Mouse (Mus musculus): ENCODE measurements at regions not wholly inside any gene's neighbourhood (a gene's known extent, or its start where the extent isn't known, plus 50 kb on each side); places are given as distances from the start of the nearest gene placed in this dataset.
"Not testable (repeated sequence)": the region's sequence is repeated elsewhere in the genome, so short reads cannot be mapped to it uniquely, and the experiment has no call there.

GRCm38 (mm10) chr16:31508981-31509380 is 86.9 kb downstream of the Bdh1 start:
- peak; percentile 71 for DNase-seq (ENCODE audit: extremely low spot score, low read depth, low spot score)

GRCm38 (mm10) chr16:31510097-31510496 is 88.0 kb downstream of the Bdh1 start:
- no peak for DNase-seq (ENCODE audit: extremely low spot score, low read depth, low spot score)

GRCm38 (mm10) chr16:31518816-31519215 is 96.7 kb downstream of the Bdh1 start:
- no peak for DNase-seq (ENCODE audit: extremely low spot score, low read depth, low spot score)

GRCm38 (mm10) chr16:31520081-31520480 is 98.0 kb downstream of the Bdh1 start:
- DNase-seq (ENCODE audit: extremely low spot score, low read depth, low spot score) = no peak

GRCm38 (mm10) chr16:31521786-31522185 is 99.7 kb downstream of the Bdh1 start:
- no peak for DNase-seq (ENCODE audit: extremely low spot score, low read depth, low spot score)

- no peak for DNase-seq (ENCODE audit: extremely low spot score, low read depth, low spot score)
Measured at GRCm38 (mm10) chr16:31526711-31527344, 104.7 kb downstream of the Bdh1 start.

- DNase-seq (ENCODE audit: extremely low spot score, low read depth, low spot score) = no peak
Measured at GRCm38 (mm10) chr16:31528596-31529283, 106.7 kb downstream of the Bdh1 start.

- DNase-seq (ENCODE audit: extremely low spot score, low read depth, low spot score) = no peak
Measured at GRCm38 (mm10) chr16:31529284-31529958, 107.3 kb downstream of the Bdh1 start.

GRCm38 (mm10) chr16:31530090-31530489 is 108.0 kb downstream of the Bdh1 start:
- no peak for DNase-seq (ENCODE audit: extremely low spot score, low read depth, low spot score)

GRCm38 (mm10) chr16:31533196-31533777 is 111.2 kb downstream of the Bdh1 start:
- DNase-seq (ENCODE audit: extremely low spot score, low read depth, low spot score) = no peak

- DNase-seq (ENCODE audit: extremely low spot score, low read depth, low spot score) = no peak
Measured at GRCm38 (mm10) chr16:31534923-31535523, 112.9 kb downstream of the Bdh1 start.

- DNase-seq (ENCODE audit: extremely low spot score, low read depth, low spot score) = no peak
Measured at GRCm38 (mm10) chr16:31536328-31536727, 114.2 kb downstream of the Bdh1 start.

GRCm38 (mm10) chr16:31538606-31539005 is 116.5 kb downstream of the Bdh1 start:
- no peak for DNase-seq (ENCODE audit: extremely low spot score, low read depth, low spot score)

GRCm38 (mm10) chr16:31543499-31544170 is 119.6 kb upstream of the Dlg1 start:
- DNase-seq (ENCODE audit: extremely low spot score, low read depth, low spot score) = no peak

- DNase-seq (ENCODE audit: extremely low spot score, low read depth, low spot score) = no peak
Measured at GRCm38 (mm10) chr16:31546062-31546827, 117.0 kb upstream of the Dlg1 start.

GRCm38 (mm10) chr16:31546828-31547224 is 116.4 kb upstream of the Dlg1 start:
- no peak for DNase-seq (ENCODE audit: extremely low spot score, low read depth, low spot score)

GRCm38 (mm10) chr16:31547391-31547790 is 115.9 kb upstream of the Dlg1 start:
- no peak for DNase-seq (ENCODE audit: extremely low spot score, low read depth, low spot score)

- DNase-seq (ENCODE audit: extremely low spot score, low read depth, low spot score) = no peak
Measured at GRCm38 (mm10) chr16:31549975-31550374, 113.3 kb upstream of the Dlg1 start.

- DNase-seq (ENCODE audit: extremely low spot score, low read depth, low spot score) = not testable (repeated sequence)
Measured at GRCm38 (mm10) chr16:31550539-31550938, 112.7 kb upstream of the Dlg1 start.
